Comparison of ENCODE assay signal across 8 mouse cellular contexts in genomic region chr17:36947051-36947819, GRCm38 (mm10). TPM values are rescaled to one million over a fixed set of nuclear protein-coding genes. Genes with fewer than 3 reads are reported as not detected.
DNase-seq lines count a peak whose midpoint lies in the region; ATAC-seq and TF ChIP-seq lines count a peak whose summit lies in the region.

No protein-coding gene starts in this region.

- ATAC-seq in embryonic facial prominence, embryonic 15.5 days (ENCODE audit: insufficient number of reproducible peaks, low FRiP score, low TSS enrichment, low read depth), result peak; percentile 36; the same call in 1 of the 2 replicates
- no peak for ATAC-seq in heart, embryonic 13.5 days (ENCODE audit: extremely low read depth, insufficient number of reproducible peaks, low FRiP score, low TSS enrichment)
- peak; percentile 47 for ATAC-seq in kidney, embryonic 16.5 days (ENCODE audit: low FRiP score, low TSS enrichment)
- ATAC-seq in liver, embryonic 15.5 days (ENCODE audit: insufficient read depth), result no peak

- H3K79me2 ChIP-seq in MEL (ENCODE audit: control insufficient read depth, insufficient read depth, low read length, poor library complexity), result peaks cover 15% of the 10 kb centered on the region

- H3K27ac ChIP-seq in MEL (ENCODE audit: control insufficient read depth, low read depth, low read length), result no peak overlapping the region
- no peak overlapping the region for H3K27ac ChIP-seq in bone marrow macrophage, adult 2 months (ENCODE audit: insufficient read depth, low read depth, low read length)
- H3K27ac ChIP-seq in embryonic facial prominence, embryonic 15.5 days (replicated peaks), result no peak overlapping the region
- H3K27ac ChIP-seq in heart, embryonic 13.5 days (replicated peaks), result no peak overlapping the region
- no peak overlapping the region for H3K27ac ChIP-seq in kidney, embryonic 16.5 days (ENCODE audit: low read length)
- no peak overlapping the region for H3K27ac ChIP-seq in liver, embryonic 15.5 days (replicated peaks)
- H3K27ac ChIP-seq in olfactory bulb, adult 2 months (ENCODE audit: insufficient read depth, low read depth, low read length), result peak overlapping the region; percentile 78

- H3K9ac ChIP-seq in MEL (ENCODE audit: control insufficient read depth, low read depth, low read length, poor library complexity, severe bottlenecking), result no peak overlapping the region
- H3K9ac ChIP-seq in embryonic facial prominence, embryonic 15.5 days, result peak overlapping the region; percentile 29; the same call in 1 of the 2 replicates
- peak overlapping the region; percentile 82 for H3K9ac ChIP-seq in heart, embryonic 13.5 days
- H3K9ac ChIP-seq in kidney, embryonic 16.5 days (replicated peaks; ENCODE audit: low read length), result peak overlapping the region; percentile 77
- H3K9ac ChIP-seq in liver, embryonic 15.5 days, result no peak overlapping the region

- no peaks in the 10 kb centered on the region for H3K27me3 ChIP-seq in MEL (ENCODE audit: control insufficient read depth in 1 of 2, insufficient read depth in 2 of 2, low read length in 2 of 2)
- peaks cover 44% of the 10 kb centered on the region for H3K27me3 ChIP-seq in embryonic facial prominence, embryonic 15.5 days
- H3K27me3 ChIP-seq in heart, embryonic 13.5 days (replicated peaks), result peaks cover 56% of the 10 kb centered on the region
- peaks cover 46% of the 10 kb centered on the region for H3K27me3 ChIP-seq in kidney, embryonic 16.5 days (ENCODE audit: insufficient read depth, low read length)
- peaks cover 68% of the 10 kb centered on the region for H3K27me3 ChIP-seq in liver, embryonic 15.5 days

- TF ChIP-seq POLR2A in MEL (IDR thresholded peaks at IDR 0.05; ENCODE audit: control insufficient read depth in 1 of 2, insufficient read depth in 1 of 2, low read depth in 1 of 2, low read length in 2 of 2, poor library complexity in 1 of 2), result no peak
- no peak for TF ChIP-seq POLR2A in bone marrow macrophage, adult 2 months (IDR thresholded peaks at IDR 0.05; ENCODE audit: borderline replicate concordance, low read depth, low read length)
- no peak; the same call in 1 of the 2 replicates for TF ChIP-seq POLR2A in olfactory bulb, adult 2 months (IDR thresholded peaks at IDR 0.05; ENCODE audit: insufficient read depth, low read depth, low read length)

- no peaks in the 10 kb centered on the region for H3K4me1 ChIP-seq in MEL (ENCODE audit: control insufficient read depth in 1 of 2, insufficient read depth in 2 of 2, low read length in 2 of 2)
- H3K4me1 ChIP-seq in bone marrow macrophage, adult 2 months (ENCODE audit: control insufficient read depth, insufficient read depth, low read length), result peaks cover 12% of the 10 kb centered on the region
- peaks cover 34% of the 10 kb centered on the region for H3K4me1 ChIP-seq in embryonic facial prominence, embryonic 15.5 days
- peaks cover 33% of the 10 kb centered on the region for H3K4me1 ChIP-seq in heart, embryonic 13.5 days
- H3K4me1 ChIP-seq in kidney, embryonic 16.5 days (ENCODE audit: insufficient read depth, low read length), result peaks cover 24% of the 10 kb centered on the region
- H3K4me1 ChIP-seq in liver, embryonic 15.5 days (replicated peaks), result peaks cover 35% of the 10 kb centered on the region
- peaks cover 20% of the 10 kb centered on the region for H3K4me1 ChIP-seq in olfactory bulb, adult 2 months (ENCODE audit: control insufficient read depth, insufficient read depth, low read length)

- no peak overlapping the region for H3K4me3 ChIP-seq in MEL (ENCODE audit: control insufficient read depth in 1 of 2, insufficient read depth in 1 of 2, low read depth in 2 of 2, low read length in 2 of 2)
- peak overlapping the region; percentile 47 for H3K4me3 ChIP-seq in bone marrow macrophage, adult 2 months (ENCODE audit: insufficient read depth, low read length)
- H3K4me3 ChIP-seq in embryonic facial prominence, embryonic 15.5 days (replicated peaks), result peak overlapping the region; percentile 48
- H3K4me3 ChIP-seq in heart, embryonic 13.5 days, result peak overlapping the region; percentile 65
- H3K4me3 ChIP-seq in kidney, embryonic 16.5 days (ENCODE audit: low read length), result peak overlapping the region; percentile 62
- peak overlapping the region; percentile 40 for H3K4me3 ChIP-seq in liver, embryonic 15.5 days (replicated peaks)
- H3K4me3 ChIP-seq in olfactory bulb, adult 2 months (ENCODE audit: insufficient read depth, low read depth, low read length), result peak overlapping the region; percentile 54

- TF ChIP-seq EP300 in MEL (IDR thresholded peaks at IDR 0.05; ENCODE audit: low read depth in 1 of 2, low read length in 2 of 2), result no peak

- peak overlapping the region; percentile 94 for H3K4me2 ChIP-seq in embryonic facial prominence, embryonic 15.5 days (replicated peaks)
- H3K4me2 ChIP-seq in heart, embryonic 13.5 days, result peak overlapping the region; percentile 99
- peak overlapping the region; percentile 97 for H3K4me2 ChIP-seq in kidney, embryonic 16.5 days (replicated peaks; ENCODE audit: low read depth, low read length)
- H3K4me2 ChIP-seq in liver, embryonic 15.5 days, result peak overlapping the region; percentile 67

- under 1% methylated on average over 62 of the region's 62 CpGs for WGBS in embryonic facial prominence, embryonic 15.5 days
- WGBS in heart, embryonic 13.5 days, result 2% methylated on average over 62 of the region's 62 CpGs
- WGBS in kidney, embryonic 16.5 days, result 1% methylated on average over 57 of the region's 62 CpGs
- WGBS in liver, embryonic 15.5 days (ENCODE audit: insufficient replicate concordance), result 2% methylated on average over 62 of the region's 62 CpGs
- under 1% methylated on average over 62 of the region's 62 CpGs for WGBS in olfactory bulb, adult 2 months

- TF ChIP-seq RAD21 in MEL (IDR thresholded peaks at IDR 0.05; ENCODE audit: low read depth, low read length), result no peak

- DNase-seq in MEL (ENCODE audit: low read depth, low spot score), result no peak
- DNase-seq in adipocyte (ENCODE audit: low spot score), result no peak

- no peak for TF ChIP-seq CTCF in MEL (IDR thresholded peaks at IDR 0.05 in 2 of 3, conservative IDR thresholded peaks at IDR 0.05 in 1 of 3; ENCODE audit: control insufficient read depth in 1 of 3, insufficient read depth in 1 of 3, low read depth in 2 of 3, low read length in 3 of 3, poor library complexity in 1 of 3, severe bottlenecking in 1 of 3)
- TF ChIP-seq CTCF in bone marrow macrophage, adult 2 months (IDR thresholded peaks at IDR 0.05; ENCODE audit: low read depth, low read length), result no peak
- no peak for TF ChIP-seq CTCF in olfactory bulb, adult 2 months (IDR thresholded peaks at IDR 0.05; ENCODE audit: insufficient read depth, low read depth, low read length)

- H3K9me3 ChIP-seq in MEL (replicated peaks; ENCODE audit: insufficient read depth, low read length), result no peaks in the 10 kb centered on the region
- no peaks in the 10 kb centered on the region for H3K9me3 ChIP-seq in embryonic facial prominence, embryonic 15.5 days (replicated peaks)
- no peaks in the 10 kb centered on the region for H3K9me3 ChIP-seq in heart, embryonic 13.5 days
- H3K9me3 ChIP-seq in kidney, embryonic 16.5 days (ENCODE audit: low read length), result no peaks in the 10 kb centered on the region
- no peaks in the 10 kb centered on the region for H3K9me3 ChIP-seq in liver, embryonic 15.5 days (replicated peaks)

- peaks cover 0 to 9% of the 10 kb centered on the region in 2 experiments; a peak in 2 of 4 replicates for H3K36me3 ChIP-seq in MEL (ENCODE audit: control insufficient read depth in 1 of 2, insufficient read depth in 2 of 2, low read length in 2 of 2)
- H3K36me3 ChIP-seq in embryonic facial prominence, embryonic 15.5 days, result peaks cover 13% of the 10 kb centered on the region
- peaks cover 18% of the 10 kb centered on the region for H3K36me3 ChIP-seq in heart, embryonic 13.5 days
- peaks cover 6% of the 10 kb centered on the region; the same call in 1 of the 2 replicates for H3K36me3 ChIP-seq in kidney, embryonic 16.5 days (ENCODE audit: insufficient read depth, low read length)
- peaks cover 11% of the 10 kb centered on the region for H3K36me3 ChIP-seq in liver, embryonic 15.5 days (replicated peaks)

RNA-seq across cellular contexts. Expression of gene Ppp1r11, which starts 4.3 kb away (rescaled TPM):
- 128 and 138 TPM in 2 replicates for total RNA-seq in MEL (2012; rRNA removed)
- 100 to 1,000 TPM in 1 of 2 experiments, not detected in 1; 146 TPM for polyA plus RNA-seq in MEL (2012; ENCODE audit: insufficient read depth in 1 of 2, insufficient read length in 2 of 2, low read depth in 1 of 2, low replicate concordance in 2 of 2, missing spikeins in 1 of 2)
- 59.3 and 64.4 TPM in 2 replicates for polyA plus RNA-seq in bone marrow macrophage, adult 2 months (2012; ENCODE audit: insufficient read depth, insufficient read length, missing spikeins)
- polyA plus RNA-seq in embryonic facial prominence, embryonic 15.5 days (2015; fragmentation: Nextera tagmentation; extraction: Ambion mirVana), result 106 and 111 TPM in 2 replicates
- 78.0 and 90.7 TPM in 2 replicates for polyA plus RNA-seq in heart, embryonic 13.5 days (2015; fragmentation: Nextera tagmentation; extraction: Ambion mirVana)
- polyA plus RNA-seq in kidney, embryonic 16.5 days (2015; fragmentation: Nextera tagmentation; extraction: Ambion mirVana), result 111 and 116 TPM in 2 replicates
- polyA plus RNA-seq in liver, embryonic 15.5 days (2015; fragmentation: Nextera tagmentation; extraction: Ambion mirVana), result 25.7 and 30.8 TPM in 2 replicates
- polyA plus RNA-seq in olfactory bulb, adult 2 months (2012; ENCODE audit: insufficient read depth, insufficient read length, low replicate concordance, missing spikeins), result not detected in 2 replicates

RNA-seq across cellular contexts. Expression of gene Rnf39, which starts 4.5 kb away (rescaled TPM):
- not detected in 2 replicates for total RNA-seq in MEL (2012; rRNA removed)
- under 1 TPM in 1 of 2 experiments, not detected in 1; 0.18 TPM for polyA plus RNA-seq in MEL (2012; ENCODE audit: insufficient read depth in 1 of 2, insufficient read length in 2 of 2, low read depth in 1 of 2, low replicate concordance in 2 of 2, missing spikeins in 1 of 2)
- polyA plus RNA-seq in bone marrow macrophage, adult 2 months (2012; ENCODE audit: insufficient read depth, insufficient read length, missing spikeins), result not detected in 2 replicates
- 7.5 and 9.4 TPM in 2 replicates for polyA plus RNA-seq in embryonic facial prominence, embryonic 15.5 days (2015; fragmentation: Nextera tagmentation; extraction: Ambion mirVana)
- polyA plus RNA-seq in heart, embryonic 13.5 days (2015; fragmentation: Nextera tagmentation; extraction: Ambion mirVana), result 0.17 and 0.28 TPM in 2 replicates
- 0.22 and 0.27 TPM in 2 replicates for polyA plus RNA-seq in kidney, embryonic 16.5 days (2015; fragmentation: Nextera tagmentation; extraction: Ambion mirVana)
- 0.14 and 0.20 TPM in 2 replicates for polyA plus RNA-seq in liver, embryonic 15.5 days (2015; fragmentation: Nextera tagmentation; extraction: Ambion mirVana)
- polyA plus RNA-seq in olfactory bulb, adult 2 months (2012; ENCODE audit: insufficient read depth, insufficient read length, low replicate concordance, missing spikeins), result not detected in 2 replicates

RNA-seq across cellular contexts. Expression of gene Znrd1, which starts 11.1 kb away (rescaled TPM):
- 20.5 and 26.4 TPM in 2 replicates for total RNA-seq in MEL (2012; rRNA removed)
- 10 to 100 TPM in 1 of 2 experiments, not detected in 1; 38.2 TPM for polyA plus RNA-seq in MEL (2012; ENCODE audit: insufficient read depth in 1 of 2, insufficient read length in 2 of 2, low read depth in 1 of 2, low replicate concordance in 2 of 2, missing spikeins in 1 of 2)
- polyA plus RNA-seq in bone marrow macrophage, adult 2 months (2012; ENCODE audit: insufficient read depth, insufficient read length, missing spikeins), result 50.1 and 70.8 TPM in 2 replicates
- polyA plus RNA-seq in embryonic facial prominence, embryonic 15.5 days (2015; fragmentation: Nextera tagmentation; extraction: Ambion mirVana), result 94.7 and 98.6 TPM in 2 replicates
- 39.2 and 45.8 TPM in 2 replicates for polyA plus RNA-seq in heart, embryonic 13.5 days (2015; fragmentation: Nextera tagmentation; extraction: Ambion mirVana)
- polyA plus RNA-seq in kidney, embryonic 16.5 days (2015; fragmentation: Nextera tagmentation; extraction: Ambion mirVana), result 90.7 and 94.7 TPM in 2 replicates
- 18.7 and 21.5 TPM in 2 replicates for polyA plus RNA-seq in liver, embryonic 15.5 days (2015; fragmentation: Nextera tagmentation; extraction: Ambion mirVana)
- polyA plus RNA-seq in olfactory bulb, adult 2 months (2012; ENCODE audit: insufficient read depth, insufficient read length, low replicate concordance, missing spikeins), result not detected in 2 replicates

RNA-seq across cellular contexts. Expression of gene Znrd1as, which starts 11.2 kb away (rescaled TPM):
- 2.8 and 3.4 TPM in 2 replicates for total RNA-seq in MEL (2012; rRNA removed)
- polyA plus RNA-seq in MEL (2012; ENCODE audit: insufficient read depth in 1 of 2, insufficient read length in 2 of 2, low read depth in 1 of 2, low replicate concordance in 2 of 2, missing spikeins in 1 of 2), result 1 to 10 TPM in 1 of 2 experiments, not detected in 1; 1.8 TPM
- polyA plus RNA-seq in bone marrow macrophage, adult 2 months (2012; ENCODE audit: insufficient read depth, insufficient read length, missing spikeins), result 7.9 and 10.4 TPM in 2 replicates
- 5.7 and 5.9 TPM in 2 replicates for polyA plus RNA-seq in embryonic facial prominence, embryonic 15.5 days (2015; fragmentation: Nextera tagmentation; extraction: Ambion mirVana)
- polyA plus RNA-seq in heart, embryonic 13.5 days (2015; fragmentation: Nextera tagmentation; extraction: Ambion mirVana), result 6.2 and 7.2 TPM in 2 replicates
- 6.7 and 6.8 TPM in 2 replicates for polyA plus RNA-seq in kidney, embryonic 16.5 days (2015; fragmentation: Nextera tagmentation; extraction: Ambion mirVana)
- 2.2 and 2.5 TPM in 2 replicates for polyA plus RNA-seq in liver, embryonic 15.5 days (2015; fragmentation: Nextera tagmentation; extraction: Ambion mirVana)
- polyA plus RNA-seq in olfactory bulb, adult 2 months (2012; ENCODE audit: insufficient read depth, insufficient read length, low replicate concordance, missing spikeins), result not detected in 2 replicates

RNA-seq across cellular contexts. Expression of gene 2410137M14Rik, which starts 33.8 kb away (rescaled TPM):
- total RNA-seq in MEL (2012; rRNA removed), result not detected in 2 replicates
- polyA plus RNA-seq in MEL (2012; ENCODE audit: insufficient read depth in 1 of 2, insufficient read length in 2 of 2, low read depth in 1 of 2, low replicate concordance in 2 of 2, missing spikeins in 1 of 2), result not detected
- not detected in 2 replicates for polyA plus RNA-seq in bone marrow macrophage, adult 2 months (2012; ENCODE audit: insufficient read depth, insufficient read length, missing spikeins)
- polyA plus RNA-seq in embryonic facial prominence, embryonic 15.5 days (2015; fragmentation: Nextera tagmentation; extraction: Ambion mirVana), result not detected in 2 replicates
- not detected in 2 replicates for polyA plus RNA-seq in heart, embryonic 13.5 days (2015; fragmentation: Nextera tagmentation; extraction: Ambion mirVana)
- not detected in 2 replicates for polyA plus RNA-seq in kidney, embryonic 16.5 days (2015; fragmentation: Nextera tagmentation; extraction: Ambion mirVana)
- polyA plus RNA-seq in liver, embryonic 15.5 days (2015; fragmentation: Nextera tagmentation; extraction: Ambion mirVana), result not detected in 2 replicates
- polyA plus RNA-seq in olfactory bulb, adult 2 months (2012; ENCODE audit: insufficient read depth, insufficient read length, low replicate concordance, missing spikeins), result not detected in 2 replicates

Comparison
In these comparisons a context has a peak if more than half of its experiments do, and no peak if none do; other contexts are left out.
1. H3K4me3 ChIP-seq: peak in bone marrow macrophage, adult 2 months (single experiment), embryonic facial prominence, embryonic 15.5 days (single experiment), heart, embryonic 13.5 days (single experiment), kidney, embryonic 16.5 days (single experiment), liver, embryonic 15.5 days (single experiment) and olfactory bulb, adult 2 months (single experiment); none in MEL (0 of 2).
2. H3K9ac ChIP-seq: peak in embryonic facial prominence, embryonic 15.5 days (single experiment), heart, embryonic 13.5 days (single experiment) and kidney, embryonic 16.5 days (single experiment); none in MEL (single experiment) and liver, embryonic 15.5 days (single experiment).
3. ATAC-seq: peak in embryonic facial prominence, embryonic 15.5 days (single experiment) and kidney, embryonic 16.5 days (single experiment); none in heart, embryonic 13.5 days (single experiment) and liver, embryonic 15.5 days (single experiment).
4. Peak in every context shown above with its lines, with median percentiles within 50 percentile points of each other: H3K4me2 ChIP-seq.